Mouse (Mus musculus) embryo, embryonic 10.5 days (tissue): Measurements from ENCODE around the gene Copg1.
A peak's percentile ranks its signal among the peaks of the same experiment; 100 is the strongest.

Source experiments
- DNase-seq: peaks from one replicate; pipeline ENCODE4 v3.0.0-alpha.2; 2015; ENCODE audit warnings: low spot score

Gene Copg1

GRCm38 (mm10) chr6:87887594-87888233 lies at the start of gene Copg1:
Gene Copg1 (plus strand): TSS chr6:87887814.
- DNase-seq: peak; percentile 100

- peak; percentile 99 for DNase-seq
Observed at GRCm38 (mm10) chr6:87838551-87839197, 48.9 kb upstream of the Copg1 start, which contains the start of gene Isy1. Gene Isy1 (minus strand): TSS chr6:87838798.

- no peak for DNase-seq
Observed at GRCm38 (mm10) chr6:87839797-87840341, 47.7 kb upstream of the Copg1 start.

- no peak for DNase-seq
Observed at GRCm38 (mm10) chr6:87841635-87842034, 46.0 kb upstream of the Copg1 start.

GRCm38 (mm10) chr6:87842254-87842653 lies 45.4 kb upstream of the Copg1 start:
- DNase-seq: peak; percentile 43

- DNase-seq: no peak
Observed at GRCm38 (mm10) chr6:87845031-87845695, 42.5 kb upstream of the Copg1 start.

GRCm38 (mm10) chr6:87846813-87847212 lies 40.8 kb upstream of the Copg1 start:
- no peak for DNase-seq

GRCm38 (mm10) chr6:87849780-87850154 lies 37.8 kb upstream of the Copg1 start:
- peak; percentile 71 for DNase-seq

GRCm38 (mm10) chr6:87850155-87850899 lies 37.3 kb upstream of the Copg1 start:
- peak; percentile 63 for DNase-seq

- DNase-seq: peak; percentile 97
Observed at GRCm38 (mm10) chr6:87850900-87851614, 36.6 kb upstream of the Copg1 start, which contains the start of gene Cnbp. Gene Cnbp (minus strand): TSS chr6:87851106.

- no peak for DNase-seq
Observed at GRCm38 (mm10) chr6:87851871-87852270, 35.7 kb upstream of the Copg1 start.

- no peak for DNase-seq
Observed at GRCm38 (mm10) chr6:87853446-87853845, 34.2 kb upstream of the Copg1 start.

GRCm38 (mm10) chr6:87857071-87857470 lies 30.5 kb upstream of the Copg1 start:
- DNase-seq: no peak

GRCm38 (mm10) chr6:87866211-87866610 lies 21.4 kb upstream of the Copg1 start:
- no peak for DNase-seq

GRCm38 (mm10) chr6:87867256-87867655 lies 20.4 kb upstream of the Copg1 start:
- no peak for DNase-seq

GRCm38 (mm10) chr6:87868871-87869506 lies 18.6 kb upstream of the Copg1 start:
- DNase-seq: no peak

GRCm38 (mm10) chr6:87870440-87870839 lies 17.2 kb upstream of the Copg1 start:
- no peak for DNase-seq

- no peak for DNase-seq
Observed at GRCm38 (mm10) chr6:87871240-87871639, 16.4 kb upstream of the Copg1 start.

- DNase-seq: no peak
Observed at GRCm38 (mm10) chr6:87873104-87873503, 14.5 kb upstream of the Copg1 start.

- DNase-seq: no peak
Observed at GRCm38 (mm10) chr6:87873963-87874362, 13.7 kb upstream of the Copg1 start.

- no peak for DNase-seq
Observed at GRCm38 (mm10) chr6:87875083-87875482, 12.5 kb upstream of the Copg1 start.
